ENCODE assay signal across 8 mouse cellular contexts in the genomic region with DNA sequence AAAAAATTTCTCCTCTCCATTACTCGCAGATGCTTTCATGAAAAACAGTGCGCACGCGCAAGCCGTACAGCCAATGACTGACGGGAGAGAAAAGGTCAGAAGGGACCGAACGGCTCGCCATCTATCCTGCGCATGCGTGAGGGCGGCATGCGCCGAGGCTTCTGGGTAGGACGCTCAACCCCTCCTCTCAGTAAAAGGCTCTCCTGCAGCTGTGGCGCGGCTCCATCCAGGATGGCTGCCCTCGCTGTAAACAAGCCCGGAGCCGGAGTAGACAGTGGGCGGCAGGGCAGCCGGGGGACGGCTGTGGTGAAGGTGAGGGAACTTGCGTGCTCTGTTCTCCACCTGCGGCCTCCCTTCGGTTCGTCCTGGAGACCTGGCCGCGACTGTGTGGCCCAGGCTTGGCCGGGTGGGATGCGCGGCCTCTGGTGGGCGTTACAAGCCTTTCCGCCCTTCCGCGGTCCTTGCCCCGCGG. TPM values are rescaled to one million over a fixed set of nuclear protein-coding genes. Genes with fewer than 3 reads are reported as not detected.
DNase-seq lines count a peak whose midpoint lies in the region; ATAC-seq lines count a peak whose summit lies in the region.

A gene (plus strand): TSS at position 148 of the 472 bp plus-strand sequence.

- peak within 1 kb of the TSS; percentile 75 for H3K9ac ChIP-seq in hindbrain, embryonic 15.5 days

- no peaks in the 10 kb centered on the region for H3K9me3 ChIP-seq in hindbrain, embryonic 15.5 days

- DNase-seq in T-cell, adult 2 months (ENCODE audit: low spot score), result peak; percentile 97
- peak; percentile 97 for DNase-seq in cerebellum, postnatal 36 days
- DNase-seq in frontal cortex, postnatal 36 days (ENCODE audit: low spot score in 2 of 2), result peak; percentile 97
- peak; percentile 95 for DNase-seq in left cerebral cortex, adult 11 months (ENCODE audit: low spot score)
- DNase-seq in lung, postnatal 4 days, result peak; percentile 97 to 99
- peak; percentile 99 for DNase-seq in retina, postnatal 7 days (ENCODE audit: low read depth, low spot score)
- DNase-seq in urinary bladder, adult 2 months (ENCODE audit: low spot score), result peak; percentile 81

- peak within 1 kb of the TSS; percentile 83 for H3K4me2 ChIP-seq in hindbrain, embryonic 15.5 days

- WGBS in hindbrain, embryonic 15.5 days, result under 1% methylated on average over 38 of the region's 38 CpGs

- peak within 1 kb of the TSS; percentile 86 for H3K27ac ChIP-seq in hindbrain, embryonic 15.5 days (replicated peaks)

- H3K27me3 ChIP-seq in hindbrain, embryonic 15.5 days, result no peaks in the 10 kb centered on the region

- ATAC-seq in hindbrain, embryonic 15.5 days (ENCODE audit: low FRiP score, low read depth), result peak; percentile 99

- H3K4me1 ChIP-seq in hindbrain, embryonic 15.5 days (replicated peaks), result peaks cover 17% of the 10 kb centered on the region

- peak within 1 kb of the TSS; percentile 94 for H3K4me3 ChIP-seq in hindbrain, embryonic 15.5 days

- H3K36me3 ChIP-seq in hindbrain, embryonic 15.5 days, result peaks cover 13% of the 10 kb centered on the region

RNA-seq across cellular contexts. Expression of the gene that starts here (rescaled TPM):
- 33.0 and 33.2 TPM in 2 replicates for polyA plus RNA-seq in hindbrain, embryonic 15.5 days (2015; fragmentation: Nextera tagmentation; extraction: Ambion mirVana)
- 15.7 and 17.0 TPM in 2 replicates for polyA plus RNA-seq in urinary bladder, adult 2 months (2012; rRNA removed)

Comparison
In these comparisons a context has a peak if more than half of its experiments do, and no peak if none do; other contexts are left out.
1. Peak in every context shown above with its lines: DNase-seq, ATAC-seq, H3K4me3 ChIP-seq and H3K27ac ChIP-seq.